Mouse (Mus musculus) megakaryocyte, embryonic 14.5 days (primary cell): ENCODE data around the gene Ubqln3.
A peak's percentile ranks its signal among the peaks of the same experiment; 100 is the strongest.

Experiments used
- FLI1 ChIP-seq: IDR thresholded peaks from 2 replicates; pipeline ENCODE4 v1.6.1; 2012; ENCODE audit warnings: low read length, inconsistent platforms, mixed read lengths
- GATA1 ChIP-seq: IDR thresholded peaks from 3 replicates; pipeline ENCODE4 v1.6.1; 2012; ENCODE audit warnings: mixed read lengths, low read length, inconsistent platforms, borderline replicate concordance

DNA sequence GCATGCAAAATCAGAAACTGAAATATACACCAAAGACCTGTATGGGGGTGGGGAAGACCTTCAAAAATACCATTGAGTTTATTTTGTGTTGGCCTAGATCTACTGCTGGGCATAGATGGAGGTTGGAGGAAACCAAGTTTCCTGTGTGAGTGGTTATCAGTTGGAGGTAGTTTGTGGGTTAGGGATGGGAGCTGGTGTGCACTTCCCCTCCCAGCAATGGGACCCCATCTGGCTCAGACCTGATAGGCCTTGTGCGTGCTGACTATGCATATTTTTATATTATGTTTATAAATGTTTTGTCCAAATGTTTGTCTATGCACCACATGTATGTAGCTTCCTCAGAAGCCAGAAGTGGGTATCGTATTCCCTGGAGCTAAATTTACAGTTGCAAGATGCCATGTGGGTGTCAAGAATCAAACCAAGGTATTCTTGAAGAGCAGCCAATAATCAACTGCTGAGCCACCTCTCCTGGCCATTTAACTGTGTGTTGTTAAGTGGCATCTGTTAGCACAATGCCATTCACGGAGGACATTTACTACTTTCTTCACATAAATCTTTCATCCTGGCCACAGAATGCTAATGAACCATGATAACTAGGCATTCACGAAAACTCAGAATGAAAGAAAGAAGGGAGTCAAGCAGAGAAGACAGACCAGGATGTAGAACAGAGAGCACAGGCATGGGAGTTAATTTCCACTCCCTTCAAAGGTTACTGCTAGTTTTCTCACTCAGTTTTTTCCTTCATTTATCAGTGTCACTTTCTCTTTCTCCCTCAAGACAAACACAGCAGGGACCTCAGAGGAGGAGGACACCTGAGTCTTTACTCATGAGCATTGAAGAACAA is 38.9 kb downstream of the Ubqln3 start:
- no peak for TF ChIP-seq FLI1
- peak; percentile 72; the same call in 1 of the 3 replicates for TF ChIP-seq GATA1
